Mouse (Mus musculus) urinary bladder, postnatal 25 days (tissue): Measurements from ENCODE around the gene Wbp1l.

Experiments used
- DNase-seq: peaks from one replicate; pipeline ENCODE4 v3.0.0; 2022; ENCODE audit warnings: low spot score

Gene Wbp1l

DNA sequence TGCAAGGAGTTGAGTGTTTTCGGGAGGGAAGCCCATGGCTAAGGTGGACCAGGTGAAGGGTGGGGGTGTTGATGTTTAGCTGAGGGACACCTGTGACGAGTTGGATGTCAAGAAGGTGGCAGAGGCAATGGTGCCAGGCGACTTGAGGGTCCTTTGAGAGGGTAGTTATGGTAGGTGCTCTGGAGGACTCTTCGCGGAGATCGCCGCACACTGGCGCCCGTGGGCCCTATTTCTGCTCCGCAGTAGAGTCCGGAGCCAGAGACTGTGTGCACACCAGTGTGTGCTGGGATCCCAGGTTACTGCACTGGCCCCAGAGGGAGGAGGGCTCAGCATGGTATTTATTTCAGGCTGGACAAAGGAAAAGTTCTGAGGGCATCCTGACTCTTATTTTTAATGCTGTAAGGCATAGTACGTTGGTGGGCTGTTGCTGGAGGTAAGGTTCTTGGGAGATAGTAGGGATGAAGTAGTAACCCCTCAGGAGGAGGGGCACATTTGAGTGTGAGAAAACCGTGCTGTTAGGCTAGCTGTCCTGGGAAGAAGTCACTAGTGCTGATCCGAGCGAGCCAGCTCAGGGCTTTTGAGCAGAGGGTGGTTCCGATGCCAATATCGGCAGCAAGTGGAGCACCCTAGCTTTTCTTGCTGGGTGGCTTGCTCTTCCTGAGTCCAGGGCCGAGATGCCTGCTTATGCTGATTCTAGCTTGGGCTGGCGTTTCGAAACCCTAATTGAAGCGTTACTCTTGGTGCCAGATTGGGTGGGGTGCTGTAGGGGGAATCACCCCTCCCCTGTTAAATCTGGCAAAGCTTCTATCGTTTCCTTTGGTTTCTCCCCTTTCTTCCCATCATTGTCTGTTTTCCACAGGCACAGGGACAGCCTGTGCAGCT is 732 bp downstream of the Wbp1l start:
- DNase-seq = peak; percentile 31

DNA sequence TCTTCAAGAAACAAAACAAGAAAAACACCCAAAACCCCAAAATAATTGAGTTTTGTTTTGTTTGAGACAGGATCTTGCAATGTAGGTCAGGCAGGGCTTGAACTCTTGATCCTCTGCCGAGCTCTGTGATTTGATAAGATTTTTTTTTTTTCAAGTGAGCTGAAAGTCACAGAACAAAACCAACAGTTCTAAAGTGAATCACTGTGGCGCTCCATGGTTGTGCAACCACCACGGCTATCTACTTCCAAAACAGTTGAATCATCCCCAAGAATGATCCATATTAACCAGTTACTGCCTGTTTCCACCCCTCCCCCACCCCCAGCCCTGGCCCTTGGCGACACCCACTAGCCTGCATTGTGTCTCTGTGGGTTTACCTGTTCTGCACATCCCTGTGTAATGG is 1.5 kb downstream of the Wbp1l start:
- no peak for DNase-seq

DNA sequence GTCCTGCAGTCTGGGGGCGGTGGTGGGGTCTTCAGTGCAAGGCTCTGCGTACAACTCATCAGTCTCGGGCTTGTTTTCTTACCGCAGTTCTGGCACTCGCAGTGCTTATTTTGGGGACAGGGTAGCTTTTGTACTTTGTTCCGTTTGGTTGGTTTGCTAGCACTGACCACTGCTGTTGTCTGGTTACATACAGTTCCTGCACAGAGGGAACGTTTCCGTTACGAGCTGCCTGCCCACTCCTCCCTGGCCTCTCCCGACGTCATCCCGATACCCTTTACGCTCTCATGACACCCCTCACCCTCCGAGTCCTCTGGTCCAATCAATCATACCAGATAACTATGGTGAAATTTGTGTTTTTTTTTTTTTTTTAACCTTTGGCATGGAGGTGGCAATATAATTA is 2.6 kb downstream of the Wbp1l start:
- DNase-seq = no peak

DNA sequence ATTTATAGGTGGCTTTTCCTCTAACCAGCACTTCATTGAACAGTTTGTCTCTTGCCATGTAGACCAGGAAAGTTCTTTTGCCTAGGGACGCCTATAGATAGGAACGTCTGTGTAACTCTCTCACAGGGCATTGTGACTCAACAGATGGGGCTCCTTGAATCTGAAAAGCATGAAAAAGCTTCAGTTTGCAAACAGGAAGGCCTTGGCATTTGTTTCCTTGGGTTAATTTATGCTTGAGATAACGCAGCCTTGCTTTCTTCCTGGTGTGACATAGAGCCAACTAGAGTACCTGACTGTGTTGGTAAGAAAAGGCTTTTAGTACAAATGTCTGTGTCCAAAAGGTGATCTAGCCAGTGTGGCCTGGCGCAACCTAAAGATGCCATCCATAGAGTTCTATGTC is 3.5 kb downstream of the Wbp1l start:
- DNase-seq = no peak

DNA sequence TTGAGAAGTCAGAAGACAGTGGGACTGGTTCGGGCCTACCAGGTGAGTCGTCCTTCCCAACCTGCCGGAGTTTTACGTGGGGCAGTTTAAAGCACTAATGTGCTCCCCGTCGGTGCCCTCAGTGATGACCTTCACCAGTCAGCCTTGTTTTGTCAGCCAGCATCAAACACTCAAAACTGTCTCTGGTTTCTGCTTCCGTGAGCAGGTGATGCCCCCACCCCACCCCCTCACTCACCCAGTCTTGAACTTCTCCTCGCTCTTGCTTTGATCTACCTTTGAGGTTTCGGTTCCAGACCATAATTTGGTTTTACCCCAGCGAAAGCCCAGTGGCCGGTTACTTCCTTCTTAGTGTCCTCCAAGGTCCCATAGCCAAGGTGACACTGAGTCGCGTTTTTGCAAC is 7.8 kb downstream of the Wbp1l start:
- DNase-seq = no peak

DNA sequence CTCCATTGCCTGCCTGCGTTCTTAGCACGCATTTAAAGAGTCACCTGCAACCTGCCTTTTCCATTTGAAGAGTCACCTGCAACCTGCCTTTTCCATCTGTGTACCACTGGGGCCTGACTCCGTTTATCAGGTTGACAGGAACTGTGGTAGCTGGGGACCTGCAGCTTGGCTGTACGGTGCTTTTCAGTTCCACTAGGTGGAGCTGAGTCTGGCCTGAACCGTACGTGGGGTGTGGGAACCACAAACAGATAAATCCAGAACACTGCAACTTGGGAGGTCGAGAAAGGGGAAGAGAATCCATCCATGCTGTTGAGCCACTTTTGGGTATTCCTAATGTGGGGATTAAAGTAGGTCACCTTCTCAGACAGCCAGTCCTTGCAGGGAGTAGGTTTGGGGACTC is 8.5 kb downstream of the Wbp1l start:
- DNase-seq = no peak

DNA sequence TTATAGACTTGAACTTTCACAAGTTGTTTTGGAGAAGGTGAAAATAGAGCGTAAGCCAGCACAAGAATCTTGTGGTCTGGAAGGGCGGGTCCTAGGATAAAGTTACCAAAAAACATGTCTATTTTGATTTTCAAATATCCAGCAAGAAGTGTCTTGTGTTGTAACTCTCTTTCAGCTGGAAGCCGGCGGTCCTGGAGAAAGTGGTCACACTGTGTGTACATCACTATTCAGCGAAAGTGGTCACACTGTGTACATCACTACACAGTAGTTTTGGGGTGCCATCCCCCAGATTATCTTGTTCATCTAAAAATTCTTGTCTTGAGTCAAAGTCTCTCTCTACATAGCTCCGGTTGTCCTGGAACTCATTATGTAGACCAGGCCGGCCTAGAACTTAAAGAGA is 9.3 kb downstream of the Wbp1l start:
- DNase-seq = no peak

DNA sequence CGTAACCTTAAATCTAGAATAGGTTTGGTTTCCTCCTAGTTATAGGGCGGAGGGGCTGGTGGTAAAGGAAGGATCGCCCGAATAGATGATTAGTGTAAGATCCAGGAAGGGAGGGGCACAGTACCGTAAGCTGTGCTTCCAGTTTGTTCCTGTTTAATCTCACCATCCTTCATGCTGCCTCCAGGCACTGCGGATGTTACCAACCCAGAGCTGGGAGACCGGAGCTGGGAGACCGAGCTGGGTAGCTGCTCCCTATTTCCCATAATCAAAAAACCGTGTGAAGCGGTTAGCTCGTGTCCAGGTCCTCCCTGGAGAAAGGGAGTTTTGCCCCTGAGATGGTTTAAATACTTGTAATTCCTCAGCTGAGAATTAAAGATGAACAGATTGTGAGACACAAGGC is 17.5 kb downstream of the Wbp1l start:
- no peak for DNase-seq

DNA sequence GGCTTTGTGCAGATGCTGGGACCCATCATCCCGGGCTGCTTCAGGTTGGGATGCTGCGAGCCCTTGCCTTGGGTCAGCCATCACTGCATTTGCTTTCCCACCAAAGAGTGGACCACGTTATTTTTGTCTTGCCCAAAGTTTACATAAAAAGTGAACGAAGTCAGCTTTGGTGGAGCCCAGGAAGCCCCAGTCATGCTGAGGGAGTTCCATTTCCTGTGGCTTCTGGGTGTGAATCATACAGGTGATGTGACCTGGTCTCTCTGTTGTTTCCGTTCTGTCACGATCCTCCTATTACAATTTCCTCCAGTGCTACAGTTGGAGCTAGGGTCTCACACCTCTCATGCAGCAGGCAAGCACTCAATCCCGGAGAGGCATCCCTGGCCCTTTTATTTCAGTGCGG is 18.5 kb downstream of the Wbp1l start:
- no peak for DNase-seq

DNA sequence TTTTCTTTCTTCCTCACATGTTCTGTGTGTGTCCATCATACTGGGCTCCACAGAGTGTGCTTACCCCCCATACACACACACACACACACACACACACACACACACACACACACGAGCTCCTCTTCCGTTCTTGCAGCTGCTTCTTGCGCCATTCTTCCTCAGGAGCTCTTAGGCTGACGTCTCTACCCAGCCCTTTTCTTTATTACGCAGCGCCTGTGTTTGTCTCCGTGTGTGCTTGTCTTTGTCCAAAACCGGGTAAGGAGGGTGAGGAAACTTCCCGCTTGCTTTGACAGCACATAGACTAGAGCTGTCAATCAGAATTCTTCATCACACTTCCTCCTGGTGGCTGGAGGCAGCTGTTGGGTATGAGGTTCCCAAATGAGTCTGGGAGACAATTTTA is 19.4 kb downstream of the Wbp1l start:
- no peak for DNase-seq

DNA sequence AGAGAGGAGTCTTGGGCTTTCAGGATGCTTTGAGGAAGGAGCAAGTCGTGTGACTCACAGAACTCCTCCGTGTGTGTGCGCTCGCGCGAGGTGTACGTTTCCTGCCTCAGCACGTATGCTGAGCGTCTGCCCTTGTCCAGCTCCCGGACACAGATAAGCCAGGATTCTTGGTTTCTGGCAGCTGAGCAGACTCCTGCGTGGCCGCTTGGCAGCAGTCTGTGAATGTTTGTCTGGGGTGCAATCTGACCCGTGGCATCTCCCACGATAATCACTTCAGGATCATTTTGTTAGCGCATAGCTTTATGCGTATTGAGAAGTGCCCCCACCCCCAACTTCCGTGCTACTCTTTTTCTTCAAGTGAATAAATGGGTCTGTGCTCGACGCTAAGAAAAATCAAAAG is 20.1 kb downstream of the Wbp1l start:
- no peak for DNase-seq

DNA sequence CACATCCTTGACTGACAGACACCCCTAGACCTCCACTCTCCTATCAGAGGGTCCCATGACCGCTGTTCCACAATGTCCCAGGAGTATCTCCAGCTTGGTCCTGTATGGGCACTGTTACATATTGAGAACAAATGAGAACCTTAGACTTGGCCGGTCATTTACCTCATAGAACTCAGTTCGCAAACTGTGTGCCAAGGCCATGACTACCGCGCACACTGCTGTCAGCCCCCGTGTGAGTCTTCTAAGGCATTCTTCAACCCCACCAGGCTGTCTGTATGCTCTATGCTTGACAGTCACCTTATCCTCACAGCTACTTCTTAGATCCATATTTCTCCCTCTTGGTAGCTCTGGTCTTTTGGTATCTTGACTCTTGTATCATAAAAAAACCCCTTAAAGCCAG is 20.6 kb downstream of the Wbp1l start:
- no peak for DNase-seq

DNA sequence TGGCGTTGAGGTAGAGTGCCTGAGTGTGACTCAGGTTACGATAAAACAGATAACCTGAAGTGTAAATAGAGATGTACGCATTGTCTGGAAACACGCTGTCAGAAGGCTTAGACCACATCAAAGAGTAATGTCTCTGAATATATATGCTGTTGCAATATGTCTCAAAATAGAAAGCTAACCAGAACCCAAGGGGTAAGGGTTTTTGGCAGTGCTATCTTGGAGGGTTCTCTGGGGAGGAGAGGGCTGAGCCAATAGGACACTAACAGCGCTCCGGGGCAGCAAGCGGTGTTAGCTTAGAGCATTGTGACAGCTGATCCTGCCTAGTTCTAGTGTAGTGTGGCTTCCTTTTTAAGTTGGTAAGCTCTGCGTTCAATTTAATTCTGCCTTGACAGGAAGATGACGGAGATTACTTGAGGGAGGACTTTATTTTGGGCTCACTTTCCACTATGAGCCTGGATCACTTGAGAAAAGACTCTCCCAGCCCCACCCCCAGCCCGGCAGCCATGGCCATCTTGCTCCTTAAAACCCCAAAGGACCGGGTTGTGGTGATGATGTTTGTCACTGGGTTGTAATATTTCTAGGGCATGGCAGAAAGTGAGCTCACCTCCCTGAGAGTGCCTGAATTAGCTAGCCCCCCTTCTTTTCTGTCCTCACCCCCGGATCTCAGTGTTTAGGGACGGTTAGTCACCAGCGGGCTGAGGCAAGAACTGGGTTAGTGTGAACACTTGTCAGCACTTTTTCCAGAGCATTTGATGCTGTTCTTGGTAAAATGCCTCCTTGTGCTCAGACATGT is 21.3 kb downstream of the Wbp1l start:
- no peak for DNase-seq

DNA sequence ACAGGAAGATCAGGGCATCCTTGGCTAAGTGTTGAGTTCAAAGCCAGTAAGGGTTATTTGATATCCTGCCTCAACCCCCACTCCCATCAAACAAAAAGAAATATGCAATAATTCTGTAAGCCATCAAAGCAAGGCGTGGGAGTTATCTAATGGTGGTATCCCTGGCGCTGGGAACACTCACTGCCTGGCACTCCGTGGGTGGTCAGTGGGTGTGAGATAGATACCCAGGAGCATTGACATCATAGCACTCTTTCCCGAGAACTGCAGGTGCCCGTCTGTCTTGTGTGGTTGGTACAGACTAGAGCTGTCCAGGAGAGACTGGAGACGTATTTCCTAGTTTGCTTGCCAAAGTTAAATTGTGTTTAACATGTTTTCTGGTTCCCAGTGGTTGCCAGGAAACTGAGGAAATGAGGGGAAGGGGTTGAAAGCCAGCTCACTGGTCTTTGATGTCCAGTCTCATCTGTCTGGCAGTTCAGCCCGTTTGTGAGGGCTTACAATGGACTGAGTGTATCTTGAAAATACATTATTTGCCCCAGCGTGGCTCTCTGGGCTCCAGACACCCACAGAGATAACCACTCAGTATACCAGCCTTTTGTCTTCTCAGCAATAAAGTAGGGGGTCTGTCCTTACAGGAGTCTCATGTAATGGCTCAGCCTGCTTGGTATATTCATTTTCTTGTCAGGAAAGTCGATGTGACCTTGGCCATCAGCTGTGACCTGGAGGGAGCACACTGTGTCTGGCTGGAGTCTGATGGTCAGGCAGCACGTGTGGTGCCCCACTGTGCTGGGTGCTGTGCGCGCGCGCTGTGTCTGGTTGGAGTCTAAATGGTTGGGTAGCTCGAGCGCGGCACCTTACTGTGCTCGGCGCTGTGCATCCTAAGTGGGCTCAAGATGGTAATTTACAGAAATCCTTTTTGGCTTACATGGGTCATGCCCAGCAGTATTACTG is 22.6 kb downstream of the Wbp1l start:
- DNase-seq = no peak

DNA sequence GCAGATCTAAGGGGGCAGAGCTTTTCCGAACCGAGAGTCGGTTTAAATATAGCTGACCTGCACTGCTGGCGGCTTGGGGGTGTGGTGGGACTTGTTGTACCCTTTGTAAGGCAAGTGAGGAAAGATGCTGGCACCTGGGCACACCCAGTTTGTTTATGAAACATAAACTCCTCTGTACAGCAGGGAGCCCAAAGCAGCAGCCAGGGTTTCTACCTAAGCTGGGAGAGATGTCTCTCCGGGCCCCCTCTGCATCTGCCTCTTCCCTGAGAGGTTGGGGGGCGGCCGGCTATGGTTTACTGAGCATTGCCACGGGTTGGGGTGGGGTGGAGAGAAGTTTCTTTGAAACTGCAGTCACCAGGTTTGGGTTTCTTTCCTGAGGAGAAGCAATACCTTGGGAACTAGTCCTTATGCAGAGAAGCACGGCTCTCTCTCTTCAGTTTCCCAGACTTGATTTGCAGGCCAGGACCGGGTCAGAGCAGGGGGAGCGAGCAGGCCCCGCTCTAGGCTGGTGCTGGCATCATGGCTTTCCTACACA is 23.8 kb downstream of the Wbp1l start:
- no peak for DNase-seq

DNA sequence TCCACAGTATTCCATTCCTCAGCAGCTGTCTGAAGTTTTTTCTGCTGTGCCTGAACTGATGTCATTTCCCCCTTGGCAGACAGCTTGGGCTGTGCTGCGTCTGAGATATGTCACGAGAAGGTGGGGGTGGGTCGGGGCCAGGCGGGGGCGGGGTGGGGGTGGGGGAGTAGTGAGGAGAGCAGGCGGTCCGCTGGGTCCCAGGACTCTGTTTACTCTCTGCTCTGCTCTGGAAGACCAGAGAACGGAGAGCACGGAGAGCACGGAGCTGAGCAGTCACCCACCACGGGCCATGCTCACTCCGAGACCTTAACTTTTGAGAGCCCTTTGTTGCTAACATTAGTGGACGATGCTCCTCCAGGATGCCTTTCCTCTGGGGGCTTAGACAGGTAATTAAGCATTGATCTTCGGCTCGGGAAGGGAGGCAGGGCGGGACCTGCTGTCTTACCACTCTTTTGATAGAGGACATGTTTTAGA is 24.3 kb downstream of the Wbp1l start:
- DNase-seq = no peak

DNA sequence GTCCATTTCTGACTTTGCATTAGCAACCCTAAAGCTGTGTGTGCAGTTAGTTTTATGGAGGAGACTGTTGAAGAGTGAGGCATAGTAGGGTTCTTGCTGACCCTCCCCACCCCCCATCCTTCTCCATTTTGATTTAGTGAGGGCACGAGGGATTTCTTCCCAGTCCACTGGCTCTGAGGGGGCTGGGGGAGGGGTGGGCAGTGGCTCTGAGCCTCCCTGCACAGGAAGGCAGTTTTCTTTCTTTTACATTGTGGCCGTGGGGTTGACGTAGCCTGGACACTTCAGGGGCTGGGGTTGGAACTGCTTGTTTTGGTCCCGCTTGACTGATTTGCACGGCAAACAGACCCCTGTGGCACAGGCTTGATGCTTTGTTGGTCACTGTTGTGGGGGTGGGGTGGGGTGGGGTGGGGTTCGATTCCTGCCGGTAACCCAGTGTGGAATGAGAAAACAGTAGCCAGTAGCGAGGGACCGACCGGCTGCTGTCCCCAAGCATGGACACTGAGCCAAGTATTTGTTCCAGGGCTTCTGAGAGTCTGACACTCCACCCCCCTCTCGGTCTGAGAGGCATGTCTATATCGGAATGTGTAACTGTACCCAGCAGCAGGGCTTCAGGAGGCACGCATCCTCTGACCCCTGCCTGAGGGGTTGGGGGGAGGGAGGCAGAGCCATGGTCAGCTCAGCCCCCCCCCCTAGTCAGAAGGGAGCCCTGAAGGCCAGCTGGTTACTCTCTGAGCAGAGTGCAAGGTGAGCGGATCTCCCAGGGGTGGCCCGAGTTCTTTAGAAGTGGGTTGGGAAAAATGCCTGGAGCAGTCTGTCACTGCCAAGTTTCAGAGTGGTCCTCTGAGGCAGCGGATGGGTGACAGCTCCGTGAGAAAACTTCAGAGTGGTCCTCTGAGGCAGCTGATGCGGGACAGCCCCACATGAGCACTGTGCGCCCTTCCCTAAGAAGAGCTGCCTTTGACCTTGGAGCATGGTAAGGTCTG is 25.2 kb downstream of the Wbp1l start:
- no peak for DNase-seq

DNA sequence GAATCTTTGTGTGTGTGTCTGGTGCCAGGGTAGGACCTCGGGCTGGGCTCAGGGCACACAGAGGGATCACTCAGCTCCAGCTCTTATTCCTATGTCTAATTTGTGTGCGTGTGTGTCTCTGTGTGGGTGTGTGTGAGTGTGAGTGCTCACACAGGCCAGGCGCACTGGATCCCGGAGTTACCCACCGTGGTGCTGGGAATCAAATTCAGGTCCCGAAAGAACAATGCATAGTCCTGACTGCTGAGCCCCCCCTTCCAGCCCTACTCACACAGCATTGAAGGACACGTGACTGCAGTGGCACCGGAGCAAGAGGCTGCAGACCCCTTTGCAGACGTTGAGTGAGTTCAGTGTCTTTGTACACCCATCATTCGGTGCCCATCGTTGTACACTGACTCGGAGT is 26.1 kb downstream of the Wbp1l start:
- no peak for DNase-seq

DNA sequence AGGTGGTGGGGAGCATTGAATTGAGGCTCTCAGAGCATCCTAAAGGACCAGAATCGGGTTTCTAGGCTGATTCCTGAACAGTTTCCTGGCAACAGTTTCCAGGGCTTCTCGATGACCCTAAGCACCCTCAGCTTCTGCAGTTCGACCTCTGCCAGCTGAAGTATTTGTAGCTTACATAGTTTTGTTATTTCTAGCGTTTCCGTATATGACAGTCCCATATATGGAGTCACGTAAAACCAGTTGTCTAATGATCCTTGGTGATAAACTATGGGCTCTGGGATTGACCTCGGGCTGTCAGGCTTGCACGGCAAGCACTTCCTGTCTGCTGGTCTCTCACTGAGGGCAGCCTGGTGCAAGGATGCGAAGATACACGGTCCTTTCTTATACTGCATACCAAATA is 26.6 kb downstream of the Wbp1l start:
- DNase-seq = no peak

DNA sequence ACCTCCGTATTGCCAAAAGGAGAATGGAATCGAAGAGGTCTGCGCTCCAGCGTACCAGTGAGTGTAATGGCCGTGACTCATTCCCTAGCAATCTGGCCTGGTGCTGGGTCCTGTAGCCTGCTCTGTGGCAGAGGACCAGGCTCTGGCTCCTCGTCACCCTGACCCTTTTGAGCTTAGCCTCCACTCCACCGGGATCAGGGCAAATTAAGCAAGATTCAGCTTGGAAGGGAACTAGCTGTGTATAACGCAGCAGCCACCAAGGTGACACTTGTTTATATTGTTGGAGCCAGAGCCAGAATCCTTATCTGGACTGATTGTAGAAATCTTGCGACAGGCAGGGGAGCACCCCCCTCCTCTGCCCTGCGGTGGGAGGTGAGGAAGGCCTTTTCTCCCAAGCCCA is 29.5 kb downstream of the Wbp1l start:
- DNase-seq = no peak

DNA sequence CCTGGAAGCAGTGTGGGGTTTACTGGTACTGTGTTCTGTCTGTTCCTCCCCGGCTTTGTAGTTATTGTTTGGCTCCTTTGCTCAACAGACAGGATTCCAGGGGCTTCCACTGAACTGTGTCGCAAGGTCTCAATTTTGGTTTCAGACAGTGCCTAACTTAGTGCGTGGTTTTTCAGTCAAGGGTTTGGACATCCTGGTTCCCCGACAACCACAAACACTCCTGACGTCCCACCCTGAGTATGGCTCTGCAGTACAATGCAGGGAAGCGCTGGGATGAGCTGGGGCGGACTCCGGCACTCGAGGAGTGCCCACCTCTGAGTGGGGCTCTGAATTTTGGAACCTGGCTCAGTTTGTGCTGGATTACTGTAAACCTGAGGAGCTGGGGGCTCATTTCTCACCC is 30.9 kb downstream of the Wbp1l start:
- DNase-seq = no peak
